Mouse (Mus musculus) lung, adult 2 months (tissue): ENCODE results near the gene Fastkd5. TPM values are rescaled to one million over a fixed set of nuclear protein-coding genes. Genes with fewer than 3 reads are reported as not detected.

Experiments used
- DNase-seq: peaks from one replicate; pipeline ENCODE4 v3.0.0; 2022
- H3K4me1 ChIP-seq: fragments of 200-500 bp; 2 replicates; pipeline ENCODE4 v1.6.1; 2011; ENCODE audit warnings: low read length; ENCODE audit not compliant: control insufficient read depth, insufficient read depth
- H3K4me3 ChIP-seq: fragments of 200-500 bp; replicated peaks from 2 replicates; pipeline ENCODE3; 2011; ENCODE audit warnings: low read depth, mild to moderate bottlenecking, control low read depth, low read length; ENCODE audit errors: extremely low read depth
- CTCF ChIP-seq: fragments of 200-500 bp; IDR thresholded peaks from 2 replicates; pipeline ENCODE4 v1.5.1; 2011; ENCODE audit warnings: mild to moderate bottlenecking, low read length, control low read depth; ENCODE audit not compliant: insufficient read depth
- POLR2A ChIP-seq: fragments of 200-500 bp; IDR thresholded peaks from 2 replicates; pipeline ENCODE4 v1.6.1; 2011; ENCODE audit warnings: low read depth, mild to moderate bottlenecking, control low read depth, low read length, borderline replicate concordance; ENCODE audit errors: extremely low read depth
- WGBS: fragments of 180-500 bp; shearing (Covaris S2); methylation state at CpG from one replicate; pipeline ENCODE4 v1.1.7; 2018; 5-methylcytosine and 5-hydroxymethylcytosine counted together
- polyA plus RNA-seq: library from polyadenylated mRNA; depleted of rRNA; stranded (reverse); fragments of >200 nt; gene quantifications from 2 replicates; pipeline ENCODE4 v1.2.3, GENCODE M21; 2012; rRNA removed

The Fastkd5 gene
- 1.1 and 2.1 TPM in 2 replicates for polyA plus RNA-seq

DNA sequence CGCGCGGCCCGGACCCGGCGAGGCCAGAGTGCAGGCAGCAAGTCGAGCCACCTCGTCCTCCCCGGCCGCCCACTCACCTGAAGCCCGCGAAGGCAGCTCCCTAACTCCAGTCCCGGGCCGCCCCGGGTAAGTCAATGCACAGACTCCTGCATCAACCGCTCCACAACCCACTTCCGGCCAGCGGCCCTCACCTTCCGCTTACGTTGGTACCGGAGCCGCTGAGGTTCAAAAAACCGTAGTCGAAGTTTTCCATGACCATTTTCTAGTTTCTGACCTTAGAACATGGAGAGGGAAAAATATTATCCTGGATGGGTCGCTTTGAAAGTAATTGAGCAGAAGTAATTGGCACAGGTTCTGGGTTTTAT, at the start of gene Fastkd5, which contains the start of gene Ubox5:
TSS of gene Fastkd5 (minus strand) at position 189 of the 365 bp plus-strand sequence.
TSS of gene Ubox5 (minus strand) at position 200 of the 365 bp plus-strand sequence.
- DNase-seq: peak; percentile 92
- 0% methylated on average over 25 of the region's 25 CpGs for WGBS

DNA sequence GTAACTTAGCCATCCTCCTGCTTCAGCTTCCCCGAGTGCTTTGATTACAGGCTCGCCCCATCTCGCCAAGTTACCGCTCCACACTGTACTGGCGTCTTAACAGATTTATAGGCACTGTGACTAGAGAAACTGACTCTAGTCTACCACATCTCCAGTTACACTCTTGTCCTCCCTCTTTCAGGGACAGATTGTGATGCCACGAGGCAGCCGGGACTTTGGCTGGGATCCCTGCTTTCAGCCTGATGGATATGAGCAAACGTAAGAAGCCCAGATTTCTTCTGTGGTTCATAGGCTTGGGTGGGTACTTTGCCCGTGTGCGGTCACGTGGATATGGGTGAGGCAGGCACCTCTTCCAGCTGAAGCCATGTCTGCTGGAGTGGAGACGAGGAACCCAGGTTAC, 49.3 kb upstream of the Fastkd5 start:
- 92% methylated on average over 12 of the region's 12 CpGs for WGBS
- TF ChIP-seq POLR2A (no peak), CTCF (no peak)
- Histone ChIP-seq H3K4me3 (no peak overlapping the region), H3K4me1 (no peaks in the 10 kb centered on the region)
- DNase-seq: no peak

More for the DNA sequence above, at the start of gene Fastkd5, which contains the start of gene Ubox5:
- Histone ChIP-seq H3K4me3 (peak within 1 kb of the TSS; percentile 71), H3K4me1 (peaks cover 8% of the 10 kb centered on the region)
- TF ChIP-seq CTCF (no peak), POLR2A (peak; percentile 63; the same call in 1 of the 2 replicates)

DNA sequence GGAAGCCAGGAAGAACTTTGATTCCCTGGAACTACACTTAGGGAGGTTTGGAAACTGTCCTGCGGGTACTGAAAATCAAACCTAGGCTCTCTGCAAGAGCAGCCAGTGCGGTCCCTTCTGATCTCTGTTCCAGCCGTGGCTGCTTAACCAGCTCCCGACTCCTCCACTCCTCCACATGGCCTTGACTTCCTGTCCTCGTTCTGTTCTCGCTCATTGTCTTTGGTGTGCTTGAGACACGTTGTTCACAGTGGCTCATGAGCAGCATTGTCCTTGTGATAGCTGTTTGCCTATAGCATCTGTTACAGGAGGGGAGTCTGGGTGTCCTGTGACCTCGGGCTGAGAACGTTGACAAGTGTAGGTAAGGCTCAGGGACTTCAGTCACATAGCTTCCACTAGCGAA, 47.4 kb upstream of the Fastkd5 start:
- 75% methylated on average over 10 of the region's 10 CpGs for WGBS
- no peak overlapping the region for H3K4me3 ChIP-seq
- TF ChIP-seq POLR2A (no peak), CTCF (no peak)
- no peaks in the 10 kb centered on the region for H3K4me1 ChIP-seq
- DNase-seq: no peak

DNA sequence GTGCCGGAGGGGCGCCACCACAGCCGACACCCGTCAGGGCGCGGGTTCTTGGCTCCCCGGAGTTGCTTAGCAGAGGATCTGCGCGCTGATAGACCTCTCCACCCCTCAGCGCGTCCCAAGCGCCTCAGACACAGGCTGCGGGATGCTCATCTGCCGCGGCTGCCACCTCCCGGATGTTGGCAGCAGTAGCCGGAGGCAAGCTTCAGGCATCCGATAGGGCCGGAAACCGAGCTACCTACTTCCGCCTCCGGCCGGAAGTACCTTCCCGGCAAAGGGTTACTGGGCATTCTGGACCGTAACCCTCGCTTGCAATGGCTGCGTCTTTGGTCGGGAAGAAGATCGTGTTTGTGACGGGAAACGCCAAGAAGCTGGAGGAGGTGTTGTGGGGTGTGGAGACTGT, 37.7 kb upstream of the Fastkd5 start, which contains the start of gene Itpa:
TSS of gene Itpa (plus strand) at position 52 of the 400 bp plus-strand sequence.
- WGBS: under 1% methylated on average over 31 of the region's 31 CpGs
- peaks cover 9% of the 10 kb centered on the region; the same call in 1 of the 2 replicates for H3K4me1 ChIP-seq
- peak; percentile 80 for DNase-seq
- TF ChIP-seq POLR2A (peak; percentile 59), CTCF (0 out of 2 replicates have a peak, but pooled peaks have one; percentile 6)
- peak within 1 kb of the TSS; percentile 93 for H3K4me3 ChIP-seq

DNA sequence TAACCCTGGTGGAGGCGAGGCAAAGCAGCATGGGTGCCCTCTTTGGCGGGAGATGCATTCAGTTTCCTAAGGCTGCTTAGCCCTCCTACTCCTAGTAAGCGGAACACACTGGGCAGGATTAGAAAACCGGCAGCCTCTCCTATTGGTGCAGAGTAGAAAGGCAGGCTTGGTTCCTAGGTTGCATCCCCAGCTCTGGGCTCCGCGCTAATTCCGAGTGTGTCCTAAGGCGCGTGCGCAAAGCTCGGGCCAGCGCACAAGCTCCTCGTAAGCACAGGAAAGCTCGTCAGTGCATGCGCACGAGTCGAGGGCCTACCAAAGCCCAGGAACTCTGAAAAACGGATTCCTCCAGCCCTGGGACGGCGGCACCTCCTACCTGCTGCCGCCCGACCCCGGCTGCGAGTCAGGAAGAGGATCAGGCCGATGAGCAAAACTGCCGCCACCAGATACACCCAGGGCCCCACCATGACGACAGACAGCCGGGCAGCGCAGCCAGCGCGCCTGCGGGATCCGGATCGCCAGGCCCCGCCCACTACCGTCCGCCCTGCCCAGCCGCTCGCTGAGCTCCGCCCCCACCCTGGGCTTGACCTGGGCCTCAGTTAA, 34.4 kb upstream of the Fastkd5 start, which contains the start of gene Ddrgk1:
TSS of gene Ddrgk1 (minus strand) at position 558 of the 600 bp plus-strand sequence.
- under 1% methylated on average over 40 of the region's 40 CpGs for WGBS

DNA sequence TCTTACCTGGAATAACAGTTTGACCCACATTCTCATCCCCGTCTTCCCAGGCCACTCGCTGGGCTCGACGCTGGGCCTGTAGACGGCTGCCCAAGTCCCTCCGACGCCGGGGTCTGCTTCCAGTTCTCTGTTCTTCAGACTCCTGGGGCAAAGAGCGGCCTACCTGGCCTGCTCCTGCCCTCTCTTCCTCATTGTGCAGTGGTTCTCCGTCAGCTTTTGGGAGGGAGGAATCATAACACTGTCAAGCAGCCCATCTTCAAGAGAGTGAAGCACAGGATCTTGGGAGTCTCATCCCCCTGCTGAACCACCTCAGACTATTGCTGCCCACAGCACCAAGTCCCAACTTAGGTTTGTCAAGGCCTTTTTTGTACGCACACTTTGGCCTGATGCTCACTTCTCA, 33.5 kb upstream of the Fastkd5 start:
- DNase-seq: no peak
- no peak overlapping the region for H3K4me3 ChIP-seq
- peaks cover 9% of the 10 kb centered on the region; the same call in 1 of the 2 replicates for H3K4me1 ChIP-seq
- 88% methylated on average over 11 of the region's 11 CpGs for WGBS
- TF ChIP-seq POLR2A (no peak), CTCF (no peak)

More for the DNA sequence above, 34.4 kb upstream of the Fastkd5 start, which contains the start of gene Ddrgk1:
- Histone ChIP-seq H3K4me1 (peaks cover 9% of the 10 kb centered on the region; the same call in 1 of the 2 replicates), H3K4me3 (peak within 1 kb of the TSS; percentile 85)
- peak; percentile 94 for DNase-seq
- TF ChIP-seq POLR2A: peak; percentile 81
- no peak for TF ChIP-seq CTCF

DNA sequence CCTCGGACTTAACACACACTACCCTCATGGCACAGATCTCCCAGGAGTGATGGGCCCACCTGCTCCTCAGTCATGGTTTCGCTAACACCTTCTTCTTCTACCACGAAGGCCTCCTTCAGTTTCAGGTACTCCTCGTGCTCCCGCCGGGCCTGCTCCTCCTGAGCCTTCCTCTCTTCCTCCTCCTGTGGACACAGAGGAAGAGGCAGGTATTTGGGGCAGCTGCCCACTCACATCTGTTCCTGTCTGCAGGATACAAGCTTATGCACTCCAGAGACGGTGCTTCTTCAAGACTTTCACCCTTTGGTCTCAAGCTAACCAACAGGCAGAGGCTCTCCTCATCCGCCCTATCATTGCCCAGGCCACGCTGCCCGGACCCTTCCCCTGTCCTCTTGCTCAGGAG, 28.7 kb upstream of the Fastkd5 start:
- no peak for DNase-seq
- no peak for TF ChIP-seq CTCF
- TF ChIP-seq POLR2A: no peak
- Histone ChIP-seq H3K4me1 (peaks cover 3% of the 10 kb centered on the region; the same call in 1 of the 2 replicates), H3K4me3 (no peak overlapping the region)
- WGBS: 94% methylated on average over 10 of the region's 10 CpGs

DNA sequence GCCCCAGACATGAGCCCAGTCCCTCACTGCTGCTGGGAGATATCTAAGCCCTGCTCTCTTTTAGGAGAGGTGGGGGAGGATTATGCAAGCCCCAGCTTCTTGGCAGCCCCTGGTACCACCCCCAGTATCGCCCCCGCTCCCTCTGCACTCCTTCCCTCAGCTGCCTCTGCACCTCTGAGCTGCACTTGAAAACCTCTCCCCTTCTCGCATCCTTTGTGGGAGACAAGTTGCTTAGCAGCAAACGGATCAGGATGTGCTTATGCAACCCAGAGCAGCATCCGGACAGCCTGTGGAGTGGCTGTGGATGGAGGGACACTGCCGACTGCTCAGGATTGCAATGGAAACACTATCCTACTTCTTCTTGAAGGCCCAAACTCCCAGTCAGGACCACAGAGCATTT, 27.7 kb upstream of the Fastkd5 start:
- DNase-seq: no peak
- TF ChIP-seq POLR2A: no peak
- no peak for TF ChIP-seq CTCF
- H3K4me3 ChIP-seq: no peak overlapping the region
- WGBS: 85% methylated on average over 6 of the region's 6 CpGs
- no peaks in the 10 kb centered on the region for H3K4me1 ChIP-seq

DNA sequence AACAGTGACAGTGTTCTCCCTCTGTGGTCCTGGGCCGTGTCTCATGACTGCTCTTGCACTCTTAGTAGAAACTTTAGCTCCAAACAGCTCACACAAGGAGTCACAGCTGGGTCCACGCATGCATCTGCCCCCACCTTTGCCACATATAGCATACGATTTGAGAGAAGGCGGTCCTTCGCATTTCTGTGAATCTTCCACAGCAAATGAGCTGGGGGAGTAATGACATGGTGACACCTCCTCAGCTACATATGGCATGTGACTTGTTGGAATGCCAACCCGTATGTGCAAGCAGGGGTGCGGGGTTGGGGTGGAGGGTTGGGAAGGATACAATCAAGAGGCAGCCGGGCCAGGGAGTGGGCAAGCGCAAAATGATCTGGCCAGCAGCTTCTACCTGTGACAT, 26.7 kb upstream of the Fastkd5 start:
- Histone ChIP-seq H3K4me3 (no peak overlapping the region), H3K4me1 (no peaks in the 10 kb centered on the region)
- no peak for DNase-seq
- TF ChIP-seq POLR2A (no peak), CTCF (no peak)
- 93% methylated on average over 9 of the region's 9 CpGs for WGBS

DNA sequence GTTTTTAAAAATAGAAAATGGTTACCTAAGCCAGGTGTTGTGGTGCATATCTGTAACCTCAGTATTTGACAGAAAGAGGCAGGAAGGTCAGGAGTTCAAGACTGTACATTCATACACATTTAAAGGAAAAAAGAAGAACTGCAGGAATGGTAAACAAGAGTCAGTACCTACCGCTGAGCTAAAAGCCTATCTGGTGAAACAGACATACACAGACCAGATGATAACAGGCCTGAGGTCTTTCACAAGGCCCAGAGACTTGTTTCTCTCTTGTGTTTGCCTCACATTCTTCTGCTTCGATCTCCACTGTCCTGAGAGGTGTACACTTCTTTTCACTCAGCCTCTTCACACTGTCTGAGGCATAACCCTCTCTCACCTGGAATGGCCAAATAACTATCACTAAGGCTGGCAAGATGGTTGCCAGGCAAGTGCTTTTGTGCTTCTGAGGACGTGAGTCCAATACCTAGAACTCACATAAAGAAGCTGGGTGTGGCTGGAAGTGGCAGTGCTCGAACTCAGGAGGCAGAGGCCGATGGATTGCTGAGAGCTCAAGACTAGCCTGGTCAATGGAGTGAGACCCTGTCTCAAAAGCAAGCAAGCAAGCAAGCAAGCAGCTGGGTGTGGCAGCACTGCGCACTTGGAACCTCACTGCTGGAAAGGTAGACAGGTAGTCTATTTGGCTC, 26.0 kb upstream of the Fastkd5 start:
- 88% methylated on average over 6 of the region's 6 CpGs for WGBS
- Histone ChIP-seq H3K4me3 (no peak overlapping the region), H3K4me1 (no peaks in the 10 kb centered on the region)
- no peak for DNase-seq
- no peak for TF ChIP-seq CTCF
- no peak for TF ChIP-seq POLR2A
